Mouse (Mus musculus) neural tube, embryonic 14.5 days (tissue): ENCODE measurements around the gene Aldh6a1. TPM values are rescaled to one million over a fixed set of nuclear protein-coding genes. Genes with fewer than 3 reads are reported as not detected.

Source experiments
- ATAC-seq: fragments of 200-750 bp; cut with Nextera tagmentation; 2 replicates; pipeline ENCODE4 v1.8.0; 2017; ENCODE audit warnings: low read depth, mild to moderate bottlenecking, moderate TSS enrichment, moderate library complexity
- H3K27ac ChIP-seq: fragments of 300-500 bp; sonication (generic); 2 replicates; pipeline ENCODE4 v1.5.1; 2014; ENCODE audit warnings: low read depth, mild to moderate bottlenecking, control low read depth, low read length, moderate library complexity, mixed read lengths
- H3K27me3 ChIP-seq: fragments of 300-500 bp; sonication (generic); 2 replicates; pipeline ENCODE4 v1.6.1; 2014; ENCODE audit warnings: low read length; ENCODE audit not compliant: control insufficient read depth, insufficient read depth
- H3K36me3 ChIP-seq: fragments of 300-500 bp; sonication (generic); 2 replicates; pipeline ENCODE4 v1.6.1; 2014; ENCODE audit warnings: low read length, mixed read lengths; ENCODE audit not compliant: control insufficient read depth, insufficient read depth
- H3K4me1 ChIP-seq: fragments of 300-500 bp; sonication (generic); 2 replicates; pipeline ENCODE4 v1.6.1; 2014; ENCODE audit warnings: low read length; ENCODE audit not compliant: control insufficient read depth, insufficient read depth
- H3K4me2 ChIP-seq: fragments of 300-500 bp; sonication (generic); 2 replicates; pipeline ENCODE4 v1.6.1; 2014; ENCODE audit warnings: mild to moderate bottlenecking, low read depth, low read length, control low read depth
- H3K4me3 ChIP-seq: fragments of 300-500 bp; sonication (generic); 2 replicates; pipeline ENCODE4 v1.5.1; 2014; ENCODE audit warnings: low read depth, low read length, control low read depth, mixed read lengths
- H3K9ac ChIP-seq: fragments of 300-500 bp; sonication (generic); replicated peaks from 2 replicates; pipeline ENCODE4 v1.6.1; 2014; ENCODE audit warnings: low read depth, mild to moderate bottlenecking, control low read depth, low read length, mixed read lengths
- H3K9me3 ChIP-seq: fragments of 300-500 bp; sonication (generic); 2 replicates; pipeline ENCODE4 v1.6.1; 2016; ENCODE audit warnings: low read length; ENCODE audit not compliant: control insufficient read depth
- WGBS: fragments of 180-500 bp; shearing (Covaris S2); extraction: QIAGEN DNeasy Blood & Tissue Kit; methylation state at CpG from one replicate; pipeline ENCODE4 v1.1.7; 2014; 5-methylcytosine and 5-hydroxymethylcytosine counted together
- polyA plus RNA-seq: library from polyadenylated mRNA; unstranded; fragments of >200 nt; fragmentation: Nextera tagmentation; extraction: Ambion mirVana; gene quantifications from 2 replicates; pipeline ENCODE4 v1.2.1, GENCODE M21; 2014

Aldh6a1 gene
- polyA plus RNA-seq, 1 experiment from 2014 or later = 41.7 TPM

GRCm38 (mm10) chr12:84404541-84404940, 46.3 kb downstream of the Aldh6a1 start:
- H3K9me3 ChIP-seq = no peaks in the 10 kb centered on the region
- H3K9ac ChIP-seq = no peak overlapping the region
- H3K4me2 ChIP-seq = no peak overlapping the region
- WGBS = 66% methylated on average over 6 of the region's 6 CpGs
- no peak for ATAC-seq
- H3K27ac ChIP-seq = no peak overlapping the region
- H3K36me3 ChIP-seq = no peaks in the 10 kb centered on the region
- H3K27me3 ChIP-seq = no peaks in the 10 kb centered on the region
- peaks cover 5% of the 10 kb centered on the region; the same call in 1 of the 2 replicates for H3K4me1 ChIP-seq
- H3K4me3 ChIP-seq = no peak overlapping the region

DNA sequence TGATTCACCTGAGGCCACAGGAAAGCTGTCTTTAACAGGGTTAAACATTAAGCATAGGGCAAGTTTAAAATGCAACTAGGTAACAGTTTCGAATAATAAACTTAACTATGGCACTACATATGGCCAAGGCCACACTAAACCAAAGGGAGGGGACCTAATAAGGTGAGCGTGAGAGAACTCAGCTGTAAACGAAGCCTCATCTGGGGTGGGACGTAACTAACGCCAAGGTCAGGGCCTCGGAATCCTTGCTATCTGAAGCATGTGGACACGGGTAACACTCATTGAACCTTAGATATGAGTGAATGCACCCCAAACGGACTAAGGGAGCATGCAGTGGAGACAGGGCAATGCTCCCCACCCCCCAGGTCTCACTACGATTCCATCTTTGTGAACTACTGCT, 47.9 kb downstream of the Aldh6a1 start:
- H3K9me3 ChIP-seq = no peaks in the 10 kb centered on the region
- peaks cover 4% of the 10 kb centered on the region; the same call in 1 of the 2 replicates for H3K4me1 ChIP-seq
- no peaks in the 10 kb centered on the region for H3K36me3 ChIP-seq
- H3K4me3 ChIP-seq = no peak overlapping the region
- H3K27me3 ChIP-seq = no peaks in the 10 kb centered on the region
- no peak overlapping the region for H3K9ac ChIP-seq
- WGBS = 85% methylated on average over 9 of the region's 9 CpGs
- H3K27ac ChIP-seq = no peak overlapping the region
- H3K4me2 ChIP-seq = no peak overlapping the region
- no peak for ATAC-seq

GRCm38 (mm10) chr12:84400653-84401052, 50.2 kb downstream of the Aldh6a1 start:
- no peak overlapping the region for H3K4me3 ChIP-seq
- no peaks in the 10 kb centered on the region for H3K36me3 ChIP-seq
- WGBS = 73% methylated on average over 3 of the region's 3 CpGs
- H3K9me3 ChIP-seq = no peaks in the 10 kb centered on the region
- H3K4me2 ChIP-seq = no peak overlapping the region
- H3K27ac ChIP-seq = no peak overlapping the region
- no peak for ATAC-seq
- H3K4me1 ChIP-seq = no peaks in the 10 kb centered on the region
- no peaks in the 10 kb centered on the region for H3K27me3 ChIP-seq
- H3K9ac ChIP-seq = no peak overlapping the region

DNA sequence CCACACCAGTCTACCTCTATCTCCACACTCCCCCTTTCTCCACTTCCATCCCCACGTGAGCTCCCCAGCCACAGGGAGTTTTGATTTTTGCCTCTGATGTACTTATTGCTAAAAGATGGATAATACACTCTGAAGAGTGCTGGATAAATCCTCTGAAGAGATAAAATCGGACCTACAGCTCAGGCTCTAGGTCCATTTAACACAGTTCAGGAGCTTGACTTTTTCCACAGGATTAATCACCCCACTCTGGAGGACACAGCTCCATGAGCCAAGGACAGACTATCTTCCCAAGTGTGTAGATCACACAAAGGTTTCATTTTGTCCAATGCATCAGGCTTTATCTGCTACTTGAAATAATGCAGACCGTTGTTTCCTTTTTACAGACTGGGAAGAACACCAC, 50.7 kb downstream of the Aldh6a1 start:
- no peaks in the 10 kb centered on the region for H3K4me1 ChIP-seq
- 80% methylated on average over 3 of the region's 3 CpGs for WGBS
- ATAC-seq = no peak

DNA sequence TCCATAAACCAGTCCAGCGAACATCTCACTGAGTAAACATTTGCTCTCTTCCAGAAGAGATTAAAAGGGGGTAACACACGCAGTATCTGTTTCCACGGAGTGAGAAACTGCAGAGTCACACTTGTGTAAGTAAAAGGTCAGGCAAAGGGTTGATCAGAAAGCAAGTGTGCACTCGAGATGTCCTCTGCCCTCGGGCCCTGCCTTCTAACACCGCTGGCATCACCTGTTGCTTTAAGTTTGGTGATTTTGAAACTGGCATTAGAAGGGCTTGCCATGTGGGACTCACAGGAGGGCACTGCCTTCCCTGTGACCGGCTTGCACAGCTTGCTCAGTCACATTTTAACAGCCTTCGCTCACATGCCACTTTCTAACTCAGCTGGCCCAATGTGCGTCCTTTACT, 51.1 kb downstream of the Aldh6a1 start:
- H3K36me3 ChIP-seq = no peaks in the 10 kb centered on the region
- ATAC-seq = no peak
- no peak overlapping the region for H3K4me2 ChIP-seq
- no peaks in the 10 kb centered on the region for H3K4me1 ChIP-seq
- WGBS = 86% methylated on average over 9 of the region's 9 CpGs
- no peaks in the 10 kb centered on the region for H3K9me3 ChIP-seq
- no peak overlapping the region for H3K4me3 ChIP-seq
- H3K9ac ChIP-seq = no peak overlapping the region
- H3K27ac ChIP-seq = no peak overlapping the region
- no peaks in the 10 kb centered on the region for H3K27me3 ChIP-seq

More for the DNA sequence above, 50.7 kb downstream of the Aldh6a1 start:
- Histone ChIP-seq H3K9me3 (no peaks in the 10 kb centered on the region), H3K36me3 (no peaks in the 10 kb centered on the region), H3K27ac (no peak overlapping the region), H3K4me2 (no peak overlapping the region), H3K27me3 (no peaks in the 10 kb centered on the region), H3K9ac (no peak overlapping the region), H3K4me3 (no peak overlapping the region)

- no peaks in the 10 kb centered on the region for H3K9me3 ChIP-seq
- no peak overlapping the region for H3K4me3 ChIP-seq
- no peak overlapping the region for H3K9ac ChIP-seq
- H3K27me3 ChIP-seq = no peaks in the 10 kb centered on the region
- H3K27ac ChIP-seq = no peak overlapping the region
- 77% methylated on average over 9 of the region's 9 CpGs for WGBS
- no peak for ATAC-seq
- H3K4me1 ChIP-seq = no peaks in the 10 kb centered on the region
- no peak overlapping the region for H3K4me2 ChIP-seq
- H3K36me3 ChIP-seq = no peaks in the 10 kb centered on the region
These were observed 51.7 kb downstream of the Aldh6a1 start for GRCm38 (mm10) chr12:84399135-84399534.

DNA sequence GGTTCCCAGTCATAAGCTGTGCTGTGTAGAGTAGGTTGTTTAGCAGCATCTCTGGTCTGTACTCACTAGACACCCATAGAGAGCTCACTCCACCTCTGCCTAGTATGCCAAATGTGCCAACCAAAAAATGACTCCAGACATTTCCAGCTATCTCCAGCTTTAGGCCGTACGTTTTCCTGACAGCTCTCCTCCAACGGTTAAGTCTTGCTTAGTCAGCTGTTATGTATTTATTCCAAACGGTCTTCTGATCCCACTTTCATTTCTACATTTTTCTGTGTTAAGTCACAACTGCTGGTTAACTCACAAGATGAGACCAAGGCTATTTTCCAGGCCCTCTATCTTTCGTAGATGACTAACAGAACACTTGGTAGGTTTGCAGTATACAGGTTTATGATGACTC, 52.2 kb downstream of the Aldh6a1 start:
- Histone ChIP-seq H3K36me3 (no peaks in the 10 kb centered on the region), H3K9me3 (no peaks in the 10 kb centered on the region)
- WGBS = 81% methylated on average over 5 of the region's 5 CpGs

DNA sequence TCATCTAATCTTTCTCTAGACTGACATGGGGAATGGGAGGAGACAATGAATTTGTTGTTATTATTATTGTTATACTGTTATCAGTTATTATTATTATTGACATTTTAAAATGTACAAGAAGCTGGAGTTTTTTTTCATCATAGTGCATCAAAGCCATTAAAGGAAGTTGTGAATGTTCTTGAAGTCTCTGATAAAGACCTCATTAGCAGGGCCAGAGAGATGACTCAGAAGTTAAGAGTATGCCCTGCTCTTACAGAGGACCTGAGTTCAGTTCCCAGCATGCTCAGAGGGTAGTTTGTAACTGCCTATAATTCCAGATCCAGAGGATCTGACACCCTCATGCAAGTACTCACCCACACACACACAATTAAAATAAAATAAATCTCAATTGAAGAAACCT, 53.1 kb downstream of the Aldh6a1 start:
- no peak overlapping the region for H3K9ac ChIP-seq
- H3K4me2 ChIP-seq = no peak overlapping the region
- H3K27ac ChIP-seq = no peak overlapping the region
- no peak overlapping the region for H3K4me3 ChIP-seq
- no peaks in the 10 kb centered on the region for H3K27me3 ChIP-seq
- no peaks in the 10 kb centered on the region for H3K4me1 ChIP-seq
- no peaks in the 10 kb centered on the region for H3K9me3 ChIP-seq
- ATAC-seq = no peak
- no peaks in the 10 kb centered on the region for H3K36me3 ChIP-seq

More for the DNA sequence above, 52.2 kb downstream of the Aldh6a1 start:
- Histone ChIP-seq H3K4me2 (no peak overlapping the region), H3K9ac (no peak overlapping the region), H3K4me3 (no peak overlapping the region), H3K27ac (no peak overlapping the region), H3K4me1 (no peaks in the 10 kb centered on the region), H3K27me3 (no peaks in the 10 kb centered on the region)
- no peak for ATAC-seq

- Histone ChIP-seq H3K4me3 (no peak overlapping the region), H3K4me2 (no peak overlapping the region), H3K4me1 (no peaks in the 10 kb centered on the region), H3K27ac (no peak overlapping the region), H3K9ac (no peak overlapping the region), H3K27me3 (no peaks in the 10 kb centered on the region), H3K36me3 (no peaks in the 10 kb centered on the region), H3K9me3 (no peaks in the 10 kb centered on the region)
- ATAC-seq = no peak
- 94% methylated on average over 14 of the region's 14 CpGs for WGBS
These were observed 53.7 kb downstream of the Aldh6a1 start for GRCm38 (mm10) chr12:84396947-84397679.
